Mouse (Mus musculus): Measurements from ENCODE around the gene Casc3. TPM values are rescaled to one million over a fixed set of nuclear protein-coding genes. Genes with fewer than 3 reads are reported as not detected.

The Casc3 gene
- polyA plus RNA-seq, 1 experiment from 2014 or later = 55.1 TPM

- H3K27me3 ChIP-seq = no peaks in the 10 kb centered on the region
- peak overlapping the region; percentile 86 for H3K27ac ChIP-seq (replicated peaks)
- ATAC-seq (ENCODE audit: low read depth) = 0 out of 2 replicates have a peak, but pooled peaks have one; percentile 8
- H3K4me2 ChIP-seq = peak overlapping the region; percentile 41
- no peaks in the 10 kb centered on the region for H3K9me3 ChIP-seq
- peak overlapping the region; percentile 62 for H3K9ac ChIP-seq
- H3K4me1 ChIP-seq (replicated peaks) = peaks cover 57% of the 10 kb centered on the region
- H3K36me3 ChIP-seq = peaks cover 69% of the 10 kb centered on the region
- peak overlapping the region; percentile 15 for H3K4me3 ChIP-seq
- WGBS = 5% methylated on average over 4 of the region's 4 CpGs
Observed at GRCm38 (mm10) chr11:98767713-98768112, 37.0 kb upstream of the Casc3 start.

GRCm38 (mm10) chr11:98768127-98769006, 36.3 kb upstream of the Casc3 start:
- H3K36me3 ChIP-seq = peaks cover 62% of the 10 kb centered on the region
- no peaks in the 10 kb centered on the region for H3K27me3 ChIP-seq
- H3K27ac ChIP-seq (replicated peaks) = peak overlapping the region; percentile 86
- 25% methylated on average over 39 of the region's 39 CpGs for WGBS
- no peaks in the 10 kb centered on the region for H3K9me3 ChIP-seq
- H3K4me3 ChIP-seq = peak overlapping the region; percentile 15
- no peak for ATAC-seq (ENCODE audit: low read depth)
- H3K9ac ChIP-seq = peak overlapping the region; percentile 62
- H3K4me2 ChIP-seq = peak overlapping the region; percentile 41
- H3K4me1 ChIP-seq (replicated peaks) = peaks cover 62% of the 10 kb centered on the region

DNA sequence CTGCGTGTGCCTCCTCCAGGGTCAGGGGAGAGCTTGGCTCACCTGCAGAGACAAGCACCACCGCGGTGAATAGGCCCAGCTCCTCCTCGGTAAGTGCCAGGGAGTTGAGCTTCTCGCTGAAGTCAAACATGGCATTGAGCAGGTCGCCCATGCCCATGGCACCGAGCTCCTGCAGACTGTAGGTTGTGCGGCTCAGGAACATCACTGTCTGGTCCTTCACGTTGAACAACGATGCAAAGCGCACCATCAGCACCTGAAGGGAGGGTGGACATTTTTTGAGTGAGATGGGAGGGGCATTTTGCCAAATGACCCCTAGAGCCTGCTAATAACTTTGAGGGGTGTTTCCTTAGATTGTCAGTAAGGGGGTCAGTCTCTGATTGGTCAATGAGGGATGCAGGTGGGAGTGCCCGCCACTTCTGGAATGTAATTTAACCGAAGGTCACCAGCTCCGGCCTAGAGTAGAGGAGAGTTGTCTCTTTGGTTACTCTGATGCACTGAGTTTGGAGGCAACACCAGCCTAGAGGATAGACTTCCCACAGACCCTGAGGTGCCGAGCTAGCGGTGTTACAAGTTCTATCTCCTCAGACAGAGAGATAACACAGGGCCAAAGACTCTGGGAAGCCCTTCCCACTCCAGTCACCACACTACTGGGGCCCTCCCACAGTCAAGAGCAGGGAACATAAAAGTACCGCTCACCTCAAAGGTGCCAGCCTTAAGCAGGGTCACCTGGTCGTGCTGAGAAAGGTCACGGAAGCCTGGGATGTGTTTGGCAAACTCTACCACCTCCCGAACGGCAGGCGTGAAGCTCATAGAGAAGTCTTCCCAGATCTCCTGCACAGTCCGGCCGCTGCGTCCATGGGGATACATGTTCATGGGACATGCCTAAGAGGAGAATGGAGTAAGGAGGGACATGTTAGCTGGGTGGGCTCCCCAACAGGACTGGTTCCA, 35.4 kb upstream of the Casc3 start:
- Histone ChIP-seq H3K27ac (replicated peaks) (peak overlapping the region; percentile 86), H3K4me2 (peak overlapping the region; percentile 41)

GRCm38 (mm10) chr11:98770096-98770975, 34.4 kb upstream of the Casc3 start:
- ATAC-seq (ENCODE audit: low read depth) = no peak
- peaks cover 71% of the 10 kb centered on the region for H3K4me1 ChIP-seq (replicated peaks)
- H3K9me3 ChIP-seq = no peaks in the 10 kb centered on the region
- 92% methylated on average over 26 of the region's 26 CpGs for WGBS
- no peak overlapping the region for H3K27ac ChIP-seq (replicated peaks)
- H3K36me3 ChIP-seq = peaks cover 44% of the 10 kb centered on the region
- H3K4me2 ChIP-seq = no peak overlapping the region
- H3K9ac ChIP-seq = no peak overlapping the region
- no peak overlapping the region for H3K4me3 ChIP-seq
- H3K27me3 ChIP-seq = no peaks in the 10 kb centered on the region

More for the DNA sequence above, 35.4 kb upstream of the Casc3 start:
- Histone ChIP-seq H3K36me3 (peaks cover 53% of the 10 kb centered on the region), H3K4me1 (replicated peaks) (peaks cover 71% of the 10 kb centered on the region), H3K4me3 (no peak overlapping the region), H3K9ac (peak overlapping the region; percentile 62), H3K9me3 (no peaks in the 10 kb centered on the region), H3K27me3 (no peaks in the 10 kb centered on the region)
- no peak for ATAC-seq (ENCODE audit: low read depth)
- 88% methylated on average over 25 of the region's 25 CpGs for WGBS

- Histone ChIP-seq H3K27ac (replicated peaks) (no peak overlapping the region), H3K9me3 (no peaks in the 10 kb centered on the region), H3K36me3 (peaks cover 37% of the 10 kb centered on the region), H3K4me3 (no peak overlapping the region), H3K4me1 (replicated peaks) (peaks cover 71% of the 10 kb centered on the region), H3K9ac (no peak overlapping the region), H3K27me3 (no peaks in the 10 kb centered on the region), H3K4me2 (no peak overlapping the region)
- WGBS = 92% methylated on average over 18 of the region's 18 CpGs
- no peak for ATAC-seq (ENCODE audit: low read depth)
Observed at GRCm38 (mm10) chr11:98771131-98771530, 33.6 kb upstream of the Casc3 start.

DNA sequence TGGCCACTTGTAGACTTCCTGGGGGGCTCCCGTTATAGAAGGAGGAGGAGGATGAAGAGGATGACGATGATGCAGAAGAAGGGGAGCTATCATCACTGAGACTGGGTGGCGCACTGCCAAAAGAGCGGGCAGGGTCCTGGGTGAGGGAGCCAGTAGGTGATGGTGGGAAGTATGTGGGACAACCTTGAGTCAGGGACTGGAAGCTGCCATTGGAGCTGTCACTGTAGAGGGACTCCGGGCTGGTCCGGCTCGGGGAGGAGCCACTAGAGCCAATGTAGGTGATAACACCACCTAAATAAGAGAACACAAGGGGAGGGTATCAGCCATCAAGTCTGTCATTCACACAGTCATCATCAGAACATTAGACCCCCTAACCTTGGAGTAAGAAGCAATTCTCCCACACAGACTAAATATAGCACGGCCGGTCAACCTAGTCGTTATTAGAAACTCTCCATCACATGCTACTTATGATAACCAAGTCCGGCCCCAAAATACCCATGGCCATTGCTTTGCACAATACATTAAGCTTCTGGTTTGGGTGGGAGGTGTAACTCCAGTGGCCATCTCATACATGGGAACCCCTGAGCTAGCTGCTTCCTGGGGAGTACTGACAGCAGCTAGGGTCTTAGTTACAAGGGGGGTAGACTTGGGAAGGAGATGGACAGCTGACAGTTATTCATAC, 32.7 kb upstream of the Casc3 start:
- no peak for ATAC-seq (ENCODE audit: low read depth)
- Histone ChIP-seq H3K4me1 (replicated peaks) (peaks cover 71% of the 10 kb centered on the region), H3K9ac (no peak overlapping the region), H3K4me3 (no peak overlapping the region), H3K4me2 (no peak overlapping the region), H3K36me3 (peaks cover 37% of the 10 kb centered on the region), H3K27me3 (no peaks in the 10 kb centered on the region), H3K9me3 (no peaks in the 10 kb centered on the region), H3K27ac (replicated peaks) (no peak overlapping the region)
- WGBS = 95% methylated on average over 11 of the region's 11 CpGs

DNA sequence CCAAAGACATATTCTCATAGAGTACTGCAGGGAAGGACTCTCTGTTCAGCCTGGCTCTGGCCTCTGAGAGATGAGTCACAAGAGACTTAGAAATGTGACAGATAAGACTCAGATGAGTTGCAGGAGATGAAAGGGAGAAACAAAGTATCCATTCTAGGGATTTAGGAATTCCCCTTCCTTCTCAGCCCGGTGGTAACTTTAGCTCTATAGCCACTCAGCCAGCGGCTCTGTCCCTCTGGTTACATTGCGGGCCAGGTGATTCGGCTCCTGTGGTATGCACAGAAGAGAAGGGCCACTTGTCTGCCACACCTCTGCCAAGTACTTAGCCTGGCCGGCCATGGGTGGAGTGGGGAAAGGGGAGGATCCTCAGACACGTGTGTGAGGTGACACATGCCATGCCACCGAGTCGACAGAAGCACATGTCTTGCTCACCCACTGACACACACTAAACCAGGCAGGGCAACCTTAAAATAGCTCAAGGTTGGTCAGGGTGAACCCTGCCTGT, 32.0 kb upstream of the Casc3 start:
- Histone ChIP-seq H3K4me2 (no peak overlapping the region), H3K4me3 (no peak overlapping the region), H3K4me1 (replicated peaks) (peaks cover 69% of the 10 kb centered on the region), H3K9ac (no peak overlapping the region), H3K9me3 (no peaks in the 10 kb centered on the region), H3K36me3 (peaks cover 37% of the 10 kb centered on the region), H3K27ac (replicated peaks) (no peak overlapping the region), H3K27me3 (no peaks in the 10 kb centered on the region)
- ATAC-seq (ENCODE audit: low read depth) = no peak
- 80% methylated on average over 8 of the region's 8 CpGs for WGBS

DNA sequence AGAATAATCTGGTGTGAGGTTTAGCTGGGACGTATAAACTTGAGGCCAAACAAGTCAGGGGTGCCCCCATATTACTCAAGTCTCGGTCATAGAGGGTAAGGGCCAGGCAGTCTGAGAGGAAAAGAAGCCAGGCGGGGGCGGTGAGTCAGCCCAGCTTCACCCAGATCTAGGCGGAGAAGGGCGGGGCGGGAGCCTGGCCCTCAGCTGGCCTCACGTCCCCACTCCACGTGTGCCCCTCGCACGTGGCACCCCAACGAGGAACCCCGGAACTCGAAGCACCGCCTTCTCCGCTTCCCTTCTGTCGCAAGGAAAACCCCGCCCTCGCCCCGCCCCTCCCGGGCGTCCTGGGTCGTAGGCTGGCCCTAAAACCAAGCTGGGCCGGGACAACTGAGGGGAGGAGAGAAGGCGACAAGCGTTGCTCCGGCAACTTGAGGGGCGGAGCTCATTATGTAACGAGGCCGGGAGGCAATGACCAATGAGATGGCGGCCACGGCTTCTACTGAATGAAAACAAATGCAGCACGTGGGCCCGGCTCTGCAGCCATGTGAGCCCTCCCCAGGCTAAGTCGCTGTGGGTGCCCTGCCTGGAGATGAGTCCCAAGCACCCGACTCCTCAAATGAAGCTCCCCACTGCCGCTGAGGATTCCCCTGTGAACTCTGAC, 30.9 kb upstream of the Casc3 start:
- H3K4me1 ChIP-seq (replicated peaks) = peaks cover 62% of the 10 kb centered on the region
- peaks cover 29% of the 10 kb centered on the region for H3K36me3 ChIP-seq
- H3K27me3 ChIP-seq = no peaks in the 10 kb centered on the region
- 1% methylated on average over 37 of the region's 37 CpGs for WGBS
- no peaks in the 10 kb centered on the region for H3K9me3 ChIP-seq
- H3K4me2 ChIP-seq = peak overlapping the region; percentile 78
- H3K27ac ChIP-seq (replicated peaks) = no peak overlapping the region
- peak overlapping the region; percentile 40 for H3K4me3 ChIP-seq
- peak overlapping the region; percentile 64 for H3K9ac ChIP-seq
- ATAC-seq (ENCODE audit: low read depth) = peak; percentile 54

GRCm38 (mm10) chr11:98774582-98775347, 29.9 kb upstream of the Casc3 start, which contains the start of gene Nr1d1:
Gene Nr1d1 (minus strand): TSS chr11:98775333.
- Histone ChIP-seq H3K27me3 (no peaks in the 10 kb centered on the region), H3K4me1 (replicated peaks) (peaks cover 54% of the 10 kb centered on the region), H3K9ac (peak within 1 kb of the TSS; percentile 64), H3K4me3 (peak within 1 kb of the TSS; percentile 40), H3K9me3 (no peaks in the 10 kb centered on the region), H3K27ac (replicated peaks) (peak within 1 kb of the TSS; percentile 67), H3K36me3 (peaks cover 19% of the 10 kb centered on the region), H3K4me2 (peak within 1 kb of the TSS; percentile 78)
- WGBS = 1% methylated on average over 22 of the region's 22 CpGs
- peak; percentile 34; the same call in 1 of the 2 replicates for ATAC-seq (ENCODE audit: low read depth)

Data from neural tube, embryonic 13.5 days (tissue).